Mouse (Mus musculus) kidney, embryonic 15.5 days (tissue): ENCODE measurements around the gene Hecw2. TPM values are rescaled to one million over a fixed set of nuclear protein-coding genes. Genes with fewer than 3 reads are reported as not detected.

ENCODE experiments used
- ATAC-seq: fragments of 200-750 bp; cut with Nextera tagmentation; replicated peaks from 2 replicates; pipeline ENCODE4 v1.8.0; 2017; ENCODE audit warnings: moderate TSS enrichment; ENCODE audit not compliant: low FRiP score
- H3K27ac ChIP-seq: fragments of 300-500 bp; sonication (generic); 2 replicates; pipeline ENCODE4 v1.5.1; 2015; ENCODE audit warnings: mild to moderate bottlenecking, inconsistent platforms
- H3K27me3 ChIP-seq: fragments of 300-500 bp; sonication (generic); 2 replicates; pipeline ENCODE4 v1.6.1; 2015; ENCODE audit warnings: inconsistent platforms
- H3K36me3 ChIP-seq: fragments of 300-500 bp; sonication (generic); 2 replicates; pipeline ENCODE4 v1.6.1; 2015; ENCODE audit warnings: inconsistent platforms
- H3K4me1 ChIP-seq: fragments of 300-500 bp; sonication (generic); 2 replicates; pipeline ENCODE4 v1.6.1; 2015; ENCODE audit warnings: inconsistent platforms
- H3K4me2 ChIP-seq: fragments of 300-500 bp; sonication (generic); 2 replicates; pipeline ENCODE4 v1.6.1; 2015; ENCODE audit warnings: moderate library complexity, mild to moderate bottlenecking, inconsistent platforms
- H3K4me3 ChIP-seq: fragments of 300-500 bp; sonication (generic); replicated peaks from 2 replicates; pipeline ENCODE4 v1.5.1; 2015; ENCODE audit warnings: mild to moderate bottlenecking, inconsistent platforms
- H3K9ac ChIP-seq: fragments of 300-500 bp; sonication (generic); 2 replicates; pipeline ENCODE4 v1.6.1; 2015; ENCODE audit warnings: mild to moderate bottlenecking, inconsistent platforms
- H3K9me3 ChIP-seq: fragments of 300-500 bp; sonication (generic); replicated peaks from 2 replicates; pipeline ENCODE4 v1.6.1; 2016; ENCODE audit warnings: inconsistent platforms
- WGBS: fragments of 180-500 bp; shearing (Covaris S2); methylation state at CpG from one replicate; pipeline ENCODE4 v1.1.7; 2015; ENCODE audit warnings: mixed read lengths; 5-methylcytosine and 5-hydroxymethylcytosine counted together
- polyA plus RNA-seq: library from polyadenylated mRNA; unstranded; fragments of >200 nt; fragmentation: Nextera tagmentation; extraction: Ambion mirVana; gene quantifications from 2 replicates; pipeline ENCODE4 v1.2.1, GENCODE M21; 2015

The Hecw2 gene
- polyA plus RNA-seq, 1 experiment from 2014 or later, result 3.2 TPM

- 56% methylated on average over 4 of the region's 4 CpGs for WGBS
- H3K4me2 ChIP-seq, result no peak overlapping the region
- ATAC-seq, result no peak
Observed at GRCm38 (mm10) chr1:53841080-53841479, 353.9 kb downstream of the Hecw2 start.

DNA sequence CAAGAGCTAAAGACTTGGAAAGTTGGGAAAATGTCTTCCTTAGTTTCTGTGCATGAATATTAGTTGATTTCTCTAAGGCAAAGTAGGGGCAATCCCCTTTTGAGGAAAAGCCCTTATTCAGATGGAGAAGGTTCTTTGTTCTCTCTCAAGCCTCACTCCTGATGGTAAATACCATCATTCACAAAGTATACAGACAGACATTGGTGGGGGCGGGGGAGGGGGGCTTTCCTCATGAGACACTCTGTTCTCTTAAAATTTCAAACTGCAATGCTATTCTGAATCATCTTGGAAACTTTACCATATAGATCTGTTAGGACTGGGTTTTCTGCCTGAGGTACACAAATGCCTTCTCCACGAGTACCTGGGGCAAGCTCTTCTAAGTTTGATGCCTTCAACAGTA is 355.6 kb downstream of the Hecw2 start:
- no peaks in the 10 kb centered on the region for H3K36me3 ChIP-seq
- 0 out of 2 replicates have a peak, but pooled peaks cover 3% of the 10 kb centered on the region for H3K4me1 ChIP-seq
- no peak overlapping the region for H3K9ac ChIP-seq
- no peaks in the 10 kb centered on the region for H3K27me3 ChIP-seq
- H3K4me2 ChIP-seq, result no peak overlapping the region
- ATAC-seq, result no peak
- WGBS, result 72% methylated on average over 2 of the region's 2 CpGs
- no peak overlapping the region for H3K4me3 ChIP-seq
- H3K9me3 ChIP-seq, result no peaks in the 10 kb centered on the region
- H3K27ac ChIP-seq, result no peak overlapping the region

More at GRCm38 (mm10) chr1:53841080-53841479, 353.9 kb downstream of the Hecw2 start:
- no peaks in the 10 kb centered on the region for H3K9me3 ChIP-seq
- H3K27me3 ChIP-seq, result no peaks in the 10 kb centered on the region
- H3K36me3 ChIP-seq, result no peaks in the 10 kb centered on the region
- no peak overlapping the region for H3K9ac ChIP-seq
- no peak overlapping the region for H3K4me3 ChIP-seq
- H3K27ac ChIP-seq, result 0 out of 2 replicates have a peak overlapping the region, but pooled peaks have one; percentile 22
- H3K4me1 ChIP-seq, result 0 out of 2 replicates have a peak, but pooled peaks cover 3% of the 10 kb centered on the region

GRCm38 (mm10) chr1:53838182-53838859 is 356.6 kb downstream of the Hecw2 start:
- H3K27ac ChIP-seq, result no peak overlapping the region
- ATAC-seq, result no peak
- H3K9ac ChIP-seq, result no peak overlapping the region
- WGBS, result 90% methylated on average over 8 of the region's 8 CpGs
- no peak overlapping the region for H3K4me2 ChIP-seq
- H3K4me1 ChIP-seq, result 0 out of 2 replicates have a peak, but pooled peaks cover 3% of the 10 kb centered on the region
- H3K9me3 ChIP-seq, result no peaks in the 10 kb centered on the region
- H3K4me3 ChIP-seq, result no peak overlapping the region
- H3K36me3 ChIP-seq, result no peaks in the 10 kb centered on the region
- H3K27me3 ChIP-seq, result no peaks in the 10 kb centered on the region

DNA sequence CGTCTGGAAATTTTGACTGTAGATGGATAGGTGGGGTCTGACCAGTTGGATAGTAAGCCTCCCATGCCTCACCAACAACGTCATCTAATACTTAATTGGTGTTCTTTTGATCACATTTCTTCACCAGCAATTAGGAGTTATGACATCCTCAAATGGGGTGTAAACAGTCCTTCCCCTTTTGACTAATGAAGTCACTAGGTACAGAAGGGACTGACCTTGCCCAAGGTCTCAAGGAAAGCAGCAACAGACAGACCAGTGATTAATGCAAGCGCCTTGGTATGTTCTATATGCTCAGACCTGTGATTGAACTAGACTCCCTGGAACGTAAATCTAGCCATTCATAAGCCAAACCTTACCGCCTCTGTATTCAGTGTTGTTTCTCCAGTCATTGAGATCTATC is 364.7 kb downstream of the Hecw2 start:
- no peaks in the 10 kb centered on the region for H3K4me1 ChIP-seq
- no peak overlapping the region for H3K4me2 ChIP-seq
- no peak for ATAC-seq
- no peaks in the 10 kb centered on the region for H3K36me3 ChIP-seq
- H3K9me3 ChIP-seq, result no peaks in the 10 kb centered on the region
- WGBS, result 66% methylated on average over 5 of the region's 5 CpGs
- no peak overlapping the region for H3K4me3 ChIP-seq
- no peak overlapping the region for H3K9ac ChIP-seq
- H3K27ac ChIP-seq, result no peak overlapping the region
- no peaks in the 10 kb centered on the region for H3K27me3 ChIP-seq

DNA sequence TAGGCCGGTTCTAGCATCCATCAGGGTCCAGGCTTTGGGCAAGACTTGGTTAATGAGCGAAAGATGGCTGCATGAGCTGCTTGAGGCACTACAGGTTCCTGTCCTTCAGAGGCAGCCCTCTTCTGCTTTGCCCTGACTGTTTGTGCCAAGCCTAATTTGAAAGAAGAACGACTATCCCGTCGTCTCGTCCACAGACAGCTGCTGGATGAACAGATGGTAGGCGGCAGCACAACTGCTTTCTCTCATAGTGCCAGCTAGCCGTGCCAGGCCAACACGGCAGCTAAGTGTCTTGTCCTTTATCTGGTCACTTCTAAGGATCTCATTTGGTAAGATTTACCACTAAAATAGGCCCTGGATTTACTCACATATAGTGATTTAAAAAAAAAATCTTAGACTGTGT is 365.9 kb downstream of the Hecw2 start:
- Histone ChIP-seq H3K4me2 (no peak overlapping the region), H3K4me1 (peaks cover 4% of the 10 kb centered on the region; the same call in 1 of the 2 replicates), H3K4me3 (no peak overlapping the region), H3K27ac (no peak overlapping the region), H3K9me3 (no peaks in the 10 kb centered on the region), H3K27me3 (no peaks in the 10 kb centered on the region), H3K36me3 (no peaks in the 10 kb centered on the region), H3K9ac (no peak overlapping the region)
- WGBS, result 79% methylated on average over 9 of the region's 9 CpGs
- ATAC-seq, result no peak

DNA sequence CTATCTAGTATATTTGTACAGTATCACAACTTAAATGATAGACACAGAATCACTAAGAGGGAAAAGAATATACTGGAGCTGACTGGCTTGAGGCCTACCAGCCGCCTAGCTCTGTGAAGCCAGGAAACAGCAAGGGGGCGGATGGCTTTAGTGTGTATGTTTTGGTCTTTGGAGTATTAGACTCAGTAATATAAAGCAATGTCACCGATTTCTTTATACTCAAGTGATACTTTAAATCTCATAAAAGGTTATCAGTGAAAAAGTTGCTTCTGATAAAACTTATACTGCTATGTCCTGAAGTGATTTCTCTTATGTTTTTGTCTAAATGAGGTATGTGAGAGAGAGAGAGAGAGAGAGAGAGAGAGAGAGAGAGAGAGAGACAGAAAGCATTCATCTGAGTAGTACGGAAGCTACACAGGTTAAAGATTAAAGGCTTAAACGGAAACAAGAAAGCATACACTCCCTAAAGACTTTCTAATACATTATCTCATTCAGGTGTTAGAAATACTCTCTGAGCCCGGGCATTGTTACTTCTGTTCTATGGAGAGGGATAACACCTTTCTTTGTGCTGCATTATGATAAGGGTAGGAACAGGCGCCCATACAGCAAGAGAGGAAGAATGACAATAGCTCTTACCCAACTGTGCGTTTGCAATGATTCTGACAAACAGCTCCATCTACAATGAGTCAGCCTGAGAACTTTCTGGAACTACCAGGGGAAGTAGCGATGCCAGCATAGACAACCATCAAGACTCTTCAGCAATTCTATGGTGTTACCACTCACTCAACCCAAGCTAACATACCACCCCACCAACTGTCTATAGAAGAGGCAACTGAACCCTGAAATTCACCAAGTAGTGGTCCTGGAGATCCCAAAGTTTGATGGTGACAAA is 370.3 kb downstream of the Hecw2 start:
- Histone ChIP-seq H3K4me1 (peaks cover 14% of the 10 kb centered on the region; the same call in 1 of the 2 replicates), H3K36me3 (no peaks in the 10 kb centered on the region), H3K9me3 (no peaks in the 10 kb centered on the region), H3K4me2 (no peak overlapping the region), H3K4me3 (no peak overlapping the region), H3K27ac (peak overlapping the region; percentile 64), H3K27me3 (no peaks in the 10 kb centered on the region), H3K9ac (no peak overlapping the region)
- ATAC-seq, result peak; percentile 15; the same call in 1 of the 2 replicates
- 84% methylated on average over 9 of the region's 9 CpGs for WGBS

DNA sequence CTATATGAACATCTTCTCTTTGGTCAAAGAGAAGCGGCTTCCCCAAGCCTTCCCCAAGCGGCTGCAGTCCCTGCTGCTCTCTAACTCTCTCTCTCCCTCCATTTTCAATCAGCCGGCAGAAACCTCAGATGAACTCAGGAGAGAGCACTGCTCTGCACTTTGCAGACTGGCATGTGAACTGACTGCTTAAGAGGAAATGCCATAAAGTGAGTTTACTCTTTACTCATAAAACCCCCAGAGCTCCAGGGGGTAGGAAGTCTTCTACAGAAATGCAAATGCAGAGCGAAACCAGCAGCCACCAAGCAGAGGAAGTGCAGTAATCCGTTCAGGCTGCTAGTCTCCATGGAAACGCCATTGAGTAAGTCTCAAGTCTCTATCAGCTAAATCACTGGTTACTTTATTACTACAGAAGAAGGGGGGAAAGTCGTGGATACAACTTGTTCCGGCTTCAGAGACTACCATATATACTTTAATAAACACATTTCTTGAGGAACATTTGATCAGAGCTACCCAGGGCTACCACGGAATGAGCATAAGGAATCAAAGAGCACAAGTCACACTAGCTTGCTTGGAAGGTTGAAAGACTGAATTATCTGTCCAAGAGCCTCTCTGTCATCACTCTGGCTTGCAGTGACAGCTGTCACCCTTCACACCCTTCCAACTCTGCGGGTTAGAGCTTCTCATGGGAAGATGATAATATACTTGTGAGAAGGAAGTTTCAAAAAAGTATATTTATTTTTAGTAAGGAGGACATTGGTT is 371.1 kb downstream of the Hecw2 start:
- peak; percentile 92 for ATAC-seq
- no peaks in the 10 kb centered on the region for H3K36me3 ChIP-seq
- peak overlapping the region; percentile 52 for H3K4me2 ChIP-seq
- peak overlapping the region; percentile 32 for H3K4me3 ChIP-seq
- no peaks in the 10 kb centered on the region for H3K9me3 ChIP-seq
- H3K27ac ChIP-seq, result peak overlapping the region; percentile 78
- no peaks in the 10 kb centered on the region for H3K27me3 ChIP-seq
- H3K4me1 ChIP-seq, result peaks cover 14% of the 10 kb centered on the region; the same call in 1 of the 2 replicates
- WGBS, result 8% methylated on average over 10 of the region's 10 CpGs
- no peak overlapping the region for H3K9ac ChIP-seq

GRCm38 (mm10) chr1:53821983-53822382 is 373.0 kb downstream of the Hecw2 start:
- Histone ChIP-seq H3K4me3 (no peak overlapping the region), H3K36me3 (no peaks in the 10 kb centered on the region), H3K9ac (no peak overlapping the region), H3K4me2 (no peak overlapping the region), H3K9me3 (no peaks in the 10 kb centered on the region), H3K4me1 (peaks cover 14% of the 10 kb centered on the region; the same call in 1 of the 2 replicates), H3K27ac (no peak overlapping the region), H3K27me3 (no peaks in the 10 kb centered on the region)
- no peak for ATAC-seq

- WGBS, result 79% methylated on average over 5 of the region's 5 CpGs
- peaks cover 14% of the 10 kb centered on the region; the same call in 1 of the 2 replicates for H3K4me1 ChIP-seq
- no peak overlapping the region for H3K4me2 ChIP-seq
- no peak for ATAC-seq
- H3K9ac ChIP-seq, result no peak overlapping the region
- H3K9me3 ChIP-seq, result no peaks in the 10 kb centered on the region
- H3K27me3 ChIP-seq, result no peaks in the 10 kb centered on the region
- no peaks in the 10 kb centered on the region for H3K36me3 ChIP-seq
- H3K27ac ChIP-seq, result no peak overlapping the region
- no peak overlapping the region for H3K4me3 ChIP-seq
Observed at GRCm38 (mm10) chr1:53820041-53820632, 374.8 kb downstream of the Hecw2 start.

DNA sequence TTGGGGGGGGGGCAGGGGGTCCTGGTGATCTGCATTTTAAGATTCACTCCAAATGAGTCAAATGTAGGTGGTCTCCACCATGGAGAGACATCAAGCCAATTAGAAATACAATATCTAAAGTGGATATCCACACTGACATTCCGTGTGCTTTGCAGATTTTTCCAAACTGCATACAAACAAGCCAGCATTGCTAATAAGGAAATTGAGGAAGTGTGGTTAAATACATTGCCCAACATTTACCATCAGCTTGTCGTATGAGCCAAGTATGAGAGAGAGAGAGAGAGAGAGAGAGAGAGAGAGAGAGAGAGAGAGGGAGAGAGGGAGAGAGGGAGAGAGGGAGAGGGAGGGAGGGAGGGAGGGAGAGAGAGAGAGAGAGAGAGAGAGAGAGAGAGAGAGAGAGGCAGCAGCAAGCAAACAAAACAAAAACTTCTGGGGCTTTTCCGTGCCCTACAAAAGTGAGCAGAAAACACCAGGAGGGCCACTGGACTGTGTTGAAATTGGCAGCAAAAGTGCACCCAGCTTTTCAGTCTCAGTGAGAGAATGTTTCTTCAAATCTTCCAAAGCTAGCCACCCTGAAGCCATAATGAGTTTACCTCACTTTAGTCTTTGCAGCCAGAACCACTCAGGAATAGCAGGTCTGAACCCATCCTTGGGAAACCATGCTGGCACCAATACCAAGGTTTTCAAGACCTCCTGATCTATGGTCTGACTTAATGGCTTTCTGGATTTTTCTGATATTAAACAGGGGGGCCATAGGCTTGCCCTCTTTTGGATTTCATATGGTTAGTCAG is 376.7 kb downstream of the Hecw2 start:
- Histone ChIP-seq H3K4me2 (no peak overlapping the region), H3K4me3 (no peak overlapping the region), H3K36me3 (no peaks in the 10 kb centered on the region), H3K27me3 (no peaks in the 10 kb centered on the region), H3K4me1 (peaks cover 3% of the 10 kb centered on the region; the same call in 1 of the 2 replicates), H3K27ac (no peak overlapping the region), H3K9me3 (no peaks in the 10 kb centered on the region), H3K9ac (no peak overlapping the region)
- ATAC-seq, result no peak
- 52% methylated on average over 3 of the region's 3 CpGs for WGBS

GRCm38 (mm10) chr1:53816353-53816752 is 378.6 kb downstream of the Hecw2 start:
- WGBS, result 29% methylated on average over 2 of the region's 2 CpGs
- H3K9me3 ChIP-seq, result no peaks in the 10 kb centered on the region
- 0 out of 2 replicates have a peak, but pooled peaks have one; percentile 46 for ATAC-seq

More at GRCm38 (mm10) chr1:53816353-53816752, 378.6 kb downstream of the Hecw2 start:
- H3K4me2 ChIP-seq, result no peak overlapping the region
- H3K27me3 ChIP-seq, result no peaks in the 10 kb centered on the region
- no peak overlapping the region for H3K9ac ChIP-seq
- H3K4me3 ChIP-seq, result no peak overlapping the region
- no peak overlapping the region for H3K27ac ChIP-seq
- no peaks in the 10 kb centered on the region for H3K4me1 ChIP-seq
- no peaks in the 10 kb centered on the region for H3K36me3 ChIP-seq
